Mouse (Mus musculus) c-Kit-negative CD71-positive TER-119-positive erythroid progenitor cells, embryonic 14.5 days (primary cell): ENCODE measurements around the gene Skap1.

ENCODE experiments used
- DNase-seq: peaks from one replicate; pipeline ENCODE4 v3.0.0-alpha.2; 2013; ENCODE audit warnings: low read depth, low spot score

Gene Skap1

DNA sequence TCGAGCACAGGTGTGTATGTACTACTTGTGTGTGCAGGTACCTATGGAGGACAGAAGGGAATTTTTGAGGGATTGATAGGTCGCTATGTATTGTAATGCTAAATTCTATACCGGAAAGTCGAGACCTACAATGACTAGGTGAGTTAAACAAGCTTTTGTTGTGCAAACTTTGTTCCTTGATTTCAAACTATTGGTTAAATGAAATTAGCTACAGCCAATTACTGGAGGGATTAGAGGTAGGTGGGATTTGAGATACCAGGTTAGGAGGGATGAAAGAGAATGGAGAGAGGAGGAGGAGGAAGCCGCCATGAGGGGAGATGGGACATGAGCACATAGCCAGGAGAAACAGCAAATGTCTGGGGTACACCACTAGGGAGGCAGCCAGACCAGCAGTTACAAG is 315.9 kb downstream of the Skap1 start:
- no peak for DNase-seq

DNA sequence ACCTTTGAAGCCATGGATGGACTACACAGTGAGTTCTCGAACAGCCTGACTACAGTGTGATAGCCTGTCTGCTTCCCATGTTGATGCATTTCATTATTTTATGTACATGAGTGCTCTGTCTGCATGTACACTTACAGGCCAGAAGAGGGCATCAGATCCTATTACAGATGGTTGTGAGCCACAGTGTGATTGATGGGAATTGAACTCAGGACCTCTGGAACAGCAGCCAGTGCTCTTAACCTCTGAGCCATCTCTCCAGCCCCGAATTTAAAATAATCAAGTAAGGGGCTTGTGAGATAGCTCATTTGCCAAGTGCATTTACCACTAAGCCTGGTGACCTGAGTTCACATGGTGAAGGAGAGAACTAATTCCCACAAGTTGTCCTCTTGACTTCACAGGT is 317.0 kb downstream of the Skap1 start:
- DNase-seq = no peak

DNA sequence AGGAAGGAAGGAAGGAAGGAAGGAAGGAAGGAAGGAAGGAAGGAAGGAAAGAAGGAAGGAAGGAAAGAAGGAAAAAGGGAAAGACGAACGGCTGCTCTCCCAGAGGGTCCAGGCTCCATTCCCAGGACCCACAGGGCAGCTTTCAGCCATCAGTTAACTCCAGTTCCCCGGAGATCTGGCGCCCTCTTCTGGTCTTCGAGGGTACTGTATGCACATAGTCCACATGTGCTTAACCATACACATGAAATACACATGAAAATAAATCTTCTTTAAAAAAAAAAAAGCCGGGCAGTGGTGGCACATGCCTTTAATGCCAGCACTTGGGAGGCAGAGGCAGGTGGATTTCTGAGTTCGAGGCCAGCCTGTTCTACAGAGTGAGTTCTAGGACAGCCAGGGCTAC is 320.5 kb downstream of the Skap1 start:
- peak; percentile 56 for DNase-seq

DNA sequence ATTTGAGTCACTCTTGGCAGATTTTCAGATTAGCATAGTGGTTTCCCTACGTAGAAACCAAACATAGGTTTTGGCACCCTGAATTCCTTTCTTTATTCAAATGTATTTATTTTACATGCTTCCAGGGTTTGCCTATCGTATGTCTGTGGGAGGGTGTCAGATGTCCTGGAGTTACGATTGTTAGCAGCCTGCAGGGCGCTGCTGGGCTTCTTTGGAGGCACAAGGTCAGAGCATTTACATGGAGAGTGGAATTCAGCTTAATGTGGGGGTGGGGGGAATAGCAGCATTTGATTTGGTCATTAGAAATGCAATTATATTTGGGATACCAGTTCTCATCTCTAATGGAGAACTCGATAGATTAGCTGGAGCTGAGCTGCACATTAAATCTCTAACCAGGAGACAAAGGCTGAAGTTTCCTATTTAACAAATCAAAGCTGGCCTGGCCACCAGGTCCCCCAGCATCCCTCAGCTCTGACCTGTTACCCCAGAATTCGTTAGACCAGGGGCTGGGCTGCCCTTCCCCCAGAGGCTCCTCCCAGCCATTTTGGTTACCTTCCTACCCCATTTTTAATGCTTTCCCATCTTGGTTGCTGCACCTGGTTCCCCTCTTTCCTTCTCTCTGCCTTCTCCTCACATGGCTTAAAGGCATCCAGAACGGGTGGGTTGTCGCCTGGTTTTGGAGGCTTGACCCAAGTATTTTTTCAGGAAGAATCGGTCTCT is 322.5 kb downstream of the Skap1 start:
- DNase-seq = no peak

DNA sequence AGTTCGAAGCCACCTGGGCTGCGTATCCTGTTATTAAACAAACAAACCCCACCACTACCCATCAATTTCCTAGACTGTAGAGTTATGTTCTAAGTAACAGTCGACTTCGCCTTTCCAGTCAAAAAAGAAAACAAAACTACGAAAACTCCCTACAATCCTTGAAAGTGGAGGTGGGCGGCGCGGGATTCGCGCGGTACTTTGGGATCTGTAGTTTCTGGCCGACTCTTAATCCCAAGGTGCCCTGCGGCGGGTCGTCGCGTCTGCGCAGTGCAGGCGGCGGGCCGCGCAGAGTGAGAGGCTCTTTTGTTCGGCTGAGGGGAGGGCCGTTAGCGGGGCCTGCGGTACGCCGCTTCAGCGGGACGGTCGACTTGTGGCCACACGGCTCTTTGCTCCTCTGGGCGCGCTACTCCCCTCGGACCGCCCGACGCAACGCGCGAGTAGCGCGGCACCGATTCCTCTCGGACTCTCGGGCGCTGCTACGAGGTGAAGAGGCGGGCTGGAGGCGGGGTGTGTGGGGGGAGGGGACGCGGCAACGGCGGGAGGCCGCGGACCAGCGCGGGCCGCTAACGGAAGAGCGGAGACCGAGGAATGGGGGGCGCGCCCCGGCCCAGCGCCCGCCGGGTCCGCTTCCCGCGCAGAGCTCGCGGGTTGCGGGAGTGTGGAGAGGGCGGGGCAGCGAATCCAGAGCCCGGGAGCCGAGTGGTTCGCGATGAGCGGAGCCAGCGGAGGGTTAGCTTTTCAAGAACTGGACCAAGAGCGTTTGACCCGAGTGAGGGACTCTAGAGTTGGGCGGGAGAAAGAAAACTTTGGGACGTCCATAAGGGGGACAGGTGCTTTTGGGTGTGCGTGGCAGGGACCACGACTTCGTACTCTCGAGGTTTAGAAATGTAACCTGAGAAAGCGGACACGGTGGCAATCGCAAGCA is 324.7 kb downstream of the Skap1 start, which contains the start of gene Cbx1:
Gene Cbx1, plus strand, starts transcription at position 257 of the 925 bp plus-strand sequence.
- peak; percentile 71 for DNase-seq

DNA sequence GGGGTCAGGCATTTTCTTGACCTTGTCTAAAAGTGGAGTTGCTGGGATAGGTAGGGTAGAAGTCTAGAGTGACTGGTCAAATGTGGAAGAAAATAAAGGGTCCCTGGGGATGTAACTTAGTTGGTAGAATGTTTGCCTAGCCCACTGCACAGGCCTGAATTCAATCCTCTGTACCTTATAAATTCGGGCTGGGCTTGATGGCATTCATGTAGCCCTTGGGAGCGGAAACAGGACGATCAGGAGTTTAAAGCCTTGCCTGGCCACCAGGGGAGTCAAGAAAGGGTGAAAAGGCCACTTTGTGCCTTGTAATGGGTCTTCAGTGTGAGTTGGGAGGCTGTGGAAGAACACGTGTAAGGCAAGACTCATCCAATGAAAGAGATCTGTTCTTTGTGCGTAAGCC is 325.6 kb downstream of the Skap1 start:
- DNase-seq = no peak

DNA sequence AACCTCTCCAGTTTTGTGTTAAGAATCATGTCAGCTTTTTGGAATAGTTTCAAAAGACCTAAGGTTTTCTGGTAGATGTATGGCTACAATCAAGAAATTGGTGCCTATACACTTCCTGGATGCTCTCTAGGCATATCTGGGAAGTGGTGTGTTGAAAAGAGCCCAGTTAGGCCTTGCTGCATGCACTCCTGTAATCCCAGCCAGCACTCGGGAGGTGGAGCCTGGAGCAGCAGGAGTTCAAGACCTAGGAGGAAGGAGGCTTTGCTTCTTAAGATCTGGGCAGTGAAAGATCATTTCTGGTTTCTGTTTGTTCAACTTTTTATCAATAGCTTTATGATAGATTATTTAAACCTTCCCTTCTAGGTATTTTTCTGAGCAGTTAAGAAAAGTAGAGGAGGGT is 326.3 kb downstream of the Skap1 start:
- DNase-seq = no peak

DNA sequence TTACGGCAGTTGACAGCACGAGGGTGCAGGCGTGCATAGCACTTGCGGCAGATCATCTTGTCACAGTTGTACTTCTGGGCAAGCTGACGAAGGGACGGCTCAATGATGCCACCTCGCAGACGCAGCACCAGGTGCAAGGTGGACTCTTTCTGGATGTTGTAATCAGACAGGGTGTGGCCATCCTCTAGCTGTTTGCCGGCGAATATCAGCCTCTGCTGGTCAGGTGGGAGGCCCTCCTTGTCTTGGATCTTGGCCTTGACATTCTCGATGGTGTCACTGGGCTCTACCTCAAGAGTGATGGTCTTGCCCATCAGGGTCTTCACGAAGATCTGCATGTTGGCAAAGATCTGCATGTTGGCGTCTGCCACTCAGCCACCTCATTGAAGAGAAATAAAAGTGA is 331.1 kb downstream of the Skap1 start:
- DNase-seq = no peak

DNA sequence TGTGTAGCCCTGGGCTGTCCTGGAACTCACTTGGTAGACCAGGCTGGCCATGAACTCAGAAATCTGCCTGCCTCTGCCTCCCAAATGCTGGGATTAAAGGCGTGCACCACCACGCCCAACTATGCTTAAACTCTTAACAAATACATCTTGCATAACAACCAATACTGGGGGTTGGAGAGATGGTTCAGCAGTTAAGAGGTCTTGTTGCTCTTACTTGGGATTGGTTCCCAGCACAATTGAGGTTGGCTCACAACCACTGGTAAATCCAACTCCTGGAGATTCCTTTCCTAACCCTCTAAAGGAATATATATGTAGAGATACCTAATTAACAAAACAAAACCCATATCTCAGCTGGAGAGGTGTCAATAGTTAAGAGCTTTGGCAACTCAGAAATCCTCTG is 331.7 kb downstream of the Skap1 start:
- DNase-seq = no peak

DNA sequence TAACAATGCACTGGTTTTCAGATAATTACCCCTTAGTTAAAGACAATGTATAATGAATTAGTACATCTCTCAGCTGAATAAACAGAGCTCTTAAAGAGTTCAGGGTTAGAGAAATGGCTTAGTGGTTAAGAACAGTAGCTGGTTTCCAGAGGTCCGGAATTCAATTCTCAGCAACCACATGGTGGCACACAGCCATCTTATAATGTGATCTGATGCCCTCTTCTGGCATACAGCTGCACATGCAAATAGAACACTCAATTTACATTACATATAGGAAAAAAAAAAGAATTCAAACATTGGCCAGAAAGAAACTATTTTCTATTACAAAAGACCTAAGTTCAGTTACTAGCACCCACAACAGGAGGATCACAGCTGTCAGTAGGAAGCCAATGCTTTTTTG is 332.2 kb downstream of the Skap1 start:
- no peak for DNase-seq

DNA sequence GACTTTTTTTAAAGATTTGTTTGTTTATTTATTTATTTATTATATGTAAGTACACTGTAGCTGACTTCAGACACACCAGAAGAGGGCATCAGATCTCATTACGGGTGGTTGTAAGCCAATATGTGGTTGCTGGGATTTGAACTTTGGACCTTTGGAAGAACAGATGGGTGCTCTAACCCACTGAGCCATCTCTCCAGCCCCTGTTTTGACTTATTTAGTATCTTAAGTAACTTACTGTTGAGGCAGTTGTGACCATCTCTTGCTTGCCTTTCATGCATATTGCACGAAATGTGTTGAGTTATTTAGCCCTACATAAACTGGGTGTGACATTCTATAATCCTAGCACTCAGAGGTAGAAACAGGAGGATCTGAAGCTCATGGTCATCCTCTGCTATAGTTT is 335.1 kb downstream of the Skap1 start:
- no peak for DNase-seq

DNA sequence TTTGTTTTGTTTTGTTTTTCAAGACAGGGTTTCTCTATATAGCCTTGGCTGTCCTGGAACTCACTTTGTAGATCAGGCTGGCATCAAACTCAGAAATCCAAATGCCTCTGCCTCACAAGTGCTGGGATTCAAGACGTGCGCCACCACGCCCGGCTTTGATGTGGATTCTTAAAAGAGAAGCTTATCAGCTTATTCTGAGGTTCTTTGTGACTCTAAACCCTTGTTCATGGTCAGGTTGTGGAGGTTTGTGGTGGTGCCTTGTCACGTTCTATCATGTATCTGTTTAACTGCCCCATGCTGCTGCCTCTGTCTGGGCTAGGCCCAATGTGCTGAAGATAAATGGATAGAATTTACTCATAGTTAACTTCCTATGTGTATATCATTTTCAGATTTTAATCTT is 341.2 kb downstream of the Skap1 start:
- DNase-seq = no peak

DNA sequence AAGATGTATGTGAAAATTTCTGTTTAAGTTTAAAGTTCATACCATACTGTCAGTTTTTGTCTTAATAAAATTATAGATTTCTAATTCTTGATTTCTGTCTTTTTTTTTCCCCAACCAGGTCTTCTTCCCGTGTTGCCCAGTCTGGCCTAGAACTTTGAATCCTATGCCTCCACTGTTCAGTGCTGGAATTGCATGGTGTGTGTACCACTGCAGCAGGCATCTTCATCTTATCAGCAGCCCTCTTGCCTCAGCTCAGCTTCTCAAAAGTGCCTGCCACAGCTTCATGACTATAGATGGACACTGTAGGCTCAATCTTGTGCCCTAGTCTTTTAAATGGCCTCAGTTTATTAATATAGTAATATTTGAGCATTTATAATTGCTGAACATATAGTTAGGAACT is 343.7 kb downstream of the Skap1 start:
- no peak for DNase-seq
